Mouse (Mus musculus) lung, embryonic 14.5 days (tissue): ENCODE results near the gene Ppp1r10. TPM values are rescaled to one million over a fixed set of nuclear protein-coding genes. Genes with fewer than 3 reads are reported as not detected.

Source experiments
- ATAC-seq: fragments of 200-750 bp; cut with Nextera tagmentation; 2 replicates; pipeline ENCODE4 v1.8.0; 2017; ENCODE audit warnings: mild to moderate bottlenecking, moderate TSS enrichment, moderate library complexity; ENCODE audit not compliant: insufficient read depth
- DNase-seq: peaks from one replicate; pipeline ENCODE4 v3.0.0-alpha.2; 2015
- H3K27ac ChIP-seq: fragments of 300-500 bp; sonication (generic); 2 replicates; pipeline ENCODE4 v1.5.1; 2014; ENCODE audit warnings: low read depth, mild to moderate bottlenecking, moderate library complexity
- H3K27me3 ChIP-seq: fragments of 300-500 bp; sonication (generic); 2 replicates; pipeline ENCODE4 v1.6.1; 2014; ENCODE audit warnings: low read length, control low read depth; ENCODE audit not compliant: insufficient read depth
- H3K36me3 ChIP-seq: fragments of 300-500 bp; sonication (generic); 2 replicates; pipeline ENCODE4 v1.6.1; 2014; ENCODE audit warnings: control low read depth; ENCODE audit not compliant: insufficient read depth
- H3K4me1 ChIP-seq: fragments of 300-500 bp; sonication (generic); 2 replicates; pipeline ENCODE4 v1.6.1; 2014; ENCODE audit warnings: antibody characterized with exemption, control low read depth; ENCODE audit not compliant: insufficient read depth
- H3K4me2 ChIP-seq: fragments of 300-500 bp; sonication (generic); 2 replicates; pipeline ENCODE4 v1.6.1; 2014; ENCODE audit warnings: mild to moderate bottlenecking
- H3K4me3 ChIP-seq: fragments of 300-500 bp; sonication (generic); 2 replicates; pipeline ENCODE4 v1.5.1; 2014; ENCODE audit warnings: low read depth, low read length
- H3K9ac ChIP-seq: fragments of 300-500 bp; sonication (generic); 2 replicates; pipeline ENCODE4 v1.6.1; 2014
- H3K9me3 ChIP-seq: fragments of 300-500 bp; sonication (generic); 2 replicates; pipeline ENCODE4 v1.6.1; 2016; ENCODE audit warnings: low read depth, low read length, control low read depth
- CTCF ChIP-seq: IDR thresholded peaks from 2 replicates; pipeline ENCODE4 v1.5.1; 2016; ENCODE audit warnings: antibody characterized with exemption, low read depth
- WGBS: fragments of 180-500 bp; shearing (Covaris S2); extraction: QIAGEN DNeasy Blood & Tissue Kit; methylation state at CpG from one replicate; pipeline ENCODE4 v1.1.7; 2014; 5-methylcytosine and 5-hydroxymethylcytosine counted together
- polyA plus RNA-seq: library from polyadenylated mRNA; unstranded; fragments of >200 nt; fragmentation: Nextera tagmentation; extraction: Ambion mirVana; gene quantifications from 2 replicates; pipeline ENCODE4 v1.2.1, GENCODE M21; 2014

The Ppp1r10 gene
- polyA plus RNA-seq, 1 experiment from 2014 or later = 36.3 TPM

DNA sequence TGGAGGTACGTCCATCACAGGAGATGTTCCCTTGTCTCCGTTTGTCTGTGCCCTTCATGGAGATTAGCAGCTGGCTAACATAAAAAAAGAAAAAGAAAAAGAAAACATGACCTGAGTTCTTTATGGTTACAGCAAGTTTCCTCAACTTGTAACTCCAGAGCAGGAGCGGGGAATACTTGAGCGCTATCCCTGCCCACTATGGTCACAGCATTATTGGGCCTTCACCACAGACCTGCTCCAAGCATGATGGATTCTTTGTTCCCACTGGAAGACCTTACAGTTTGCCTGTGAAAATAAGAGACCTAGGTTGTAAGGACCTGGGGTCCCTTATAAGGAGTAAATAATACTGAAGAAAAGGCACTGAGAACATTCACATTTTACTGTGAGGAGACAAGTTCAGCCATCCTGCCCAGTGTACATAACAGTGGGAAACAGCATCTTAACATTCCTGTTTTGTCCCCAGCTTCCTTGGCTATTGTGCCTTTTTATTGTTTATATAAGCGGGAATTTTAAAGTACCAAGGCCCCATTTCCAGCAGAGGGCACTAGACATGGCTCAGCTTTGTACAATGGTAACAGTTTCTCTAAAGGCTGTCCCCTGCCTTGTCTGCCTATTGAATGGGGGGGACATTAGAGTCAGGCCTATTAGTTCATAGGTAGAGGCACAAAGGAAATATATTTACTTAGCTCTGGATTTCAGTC is 4.8 kb downstream of the Ppp1r10 start:
- peaks cover 46% of the 10 kb centered on the region for H3K36me3 ChIP-seq
- H3K4me1 ChIP-seq = peaks cover 11% of the 10 kb centered on the region
- ATAC-seq = no peak
- no peak overlapping the region for H3K9ac ChIP-seq
- H3K9me3 ChIP-seq = no peaks in the 10 kb centered on the region
- H3K27me3 ChIP-seq = no peaks in the 10 kb centered on the region
- WGBS = 60% methylated on average over 5 of the region's 5 CpGs
- H3K4me2 ChIP-seq = peak overlapping the region; percentile 100; the same call in 1 of the 2 replicates
- peak; percentile 87 for DNase-seq
- peak overlapping the region; percentile 99 for H3K27ac ChIP-seq
- no peak overlapping the region for H3K4me3 ChIP-seq
- TF ChIP-seq CTCF = peak; percentile 72

- H3K27me3 ChIP-seq = no peaks in the 10 kb centered on the region
- no peak overlapping the region for H3K9ac ChIP-seq
- peaks cover 11% of the 10 kb centered on the region for H3K4me1 ChIP-seq
- H3K4me2 ChIP-seq = no peak overlapping the region
- no peak overlapping the region for H3K27ac ChIP-seq
- no peak for DNase-seq
- no peak overlapping the region for H3K4me3 ChIP-seq
- 76% methylated on average over 4 of the region's 4 CpGs for WGBS
- no peaks in the 10 kb centered on the region for H3K9me3 ChIP-seq
- peaks cover 53% of the 10 kb centered on the region for H3K36me3 ChIP-seq
- ATAC-seq = no peak
- no peak for TF ChIP-seq CTCF
These were observed 5.5 kb downstream of the Ppp1r10 start for GRCm38 (mm10) chr17:35921710-35922109.

- 84% methylated on average over 3 of the region's 3 CpGs for WGBS
- Histone ChIP-seq H3K4me2 (no peak overlapping the region), H3K9ac (no peak overlapping the region), H3K27me3 (no peaks in the 10 kb centered on the region), H3K27ac (no peak overlapping the region), H3K4me1 (peaks cover 11% of the 10 kb centered on the region), H3K4me3 (no peak overlapping the region), H3K9me3 (no peaks in the 10 kb centered on the region), H3K36me3 (peaks cover 54% of the 10 kb centered on the region)
- TF ChIP-seq CTCF = no peak
- ATAC-seq = no peak
- no peak for DNase-seq
These were observed 6.3 kb downstream of the Ppp1r10 start for GRCm38 (mm10) chr17:35922566-35922965.

- peaks cover 58% of the 10 kb centered on the region for H3K36me3 ChIP-seq
- 91% methylated on average over 4 of the region's 4 CpGs for whole genome bisulfite sequencing
- no peak overlapping the region for H3K9ac ChIP-seq
- DNase-seq = no peak
- H3K27me3 ChIP-seq = no peaks in the 10 kb centered on the region
- H3K9me3 ChIP-seq = no peaks in the 10 kb centered on the region
- H3K4me3 ChIP-seq = no peak overlapping the region
- no peak overlapping the region for H3K4me2 ChIP-seq
- no peak for ATAC-seq
- no peak for TF ChIP-seq CTCF
- no peak overlapping the region for H3K27ac ChIP-seq
- peaks cover 11% of the 10 kb centered on the region for H3K4me1 ChIP-seq
These were observed 7.0 kb downstream of the Ppp1r10 start for GRCm38 (mm10) chr17:35923281-35923680.

GRCm38 (mm10) chr17:35927471-35927870 is 11.2 kb downstream of the Ppp1r10 start:
- no peak overlapping the region for H3K9ac ChIP-seq
- no peaks in the 10 kb centered on the region for H3K9me3 ChIP-seq
- no peak for DNase-seq
- H3K27ac ChIP-seq = no peak overlapping the region
- H3K36me3 ChIP-seq = peaks cover 80% of the 10 kb centered on the region
- no peak for ATAC-seq
- 28% methylated on average over 1 of the region's 1 CpGs for WGBS
- H3K27me3 ChIP-seq = no peaks in the 10 kb centered on the region
- H3K4me1 ChIP-seq = no peaks in the 10 kb centered on the region
- TF ChIP-seq CTCF = no peak
- H3K4me2 ChIP-seq = no peak overlapping the region
- H3K4me3 ChIP-seq = no peak overlapping the region

- no peak for DNase-seq
- Histone ChIP-seq H3K4me1 (no peaks in the 10 kb centered on the region), H3K9me3 (no peaks in the 10 kb centered on the region), H3K27me3 (no peaks in the 10 kb centered on the region), H3K27ac (no peak overlapping the region), H3K9ac (no peak overlapping the region), H3K36me3 (peaks cover 68% of the 10 kb centered on the region), H3K4me2 (no peak overlapping the region), H3K4me3 (no peak overlapping the region)
- no peak for TF ChIP-seq CTCF
- 87% methylated on average over 2 of the region's 2 CpGs for WGBS
- ATAC-seq = no peak
These were observed 13.3 kb downstream of the Ppp1r10 start for GRCm38 (mm10) chr17:35929534-35929933.

DNA sequence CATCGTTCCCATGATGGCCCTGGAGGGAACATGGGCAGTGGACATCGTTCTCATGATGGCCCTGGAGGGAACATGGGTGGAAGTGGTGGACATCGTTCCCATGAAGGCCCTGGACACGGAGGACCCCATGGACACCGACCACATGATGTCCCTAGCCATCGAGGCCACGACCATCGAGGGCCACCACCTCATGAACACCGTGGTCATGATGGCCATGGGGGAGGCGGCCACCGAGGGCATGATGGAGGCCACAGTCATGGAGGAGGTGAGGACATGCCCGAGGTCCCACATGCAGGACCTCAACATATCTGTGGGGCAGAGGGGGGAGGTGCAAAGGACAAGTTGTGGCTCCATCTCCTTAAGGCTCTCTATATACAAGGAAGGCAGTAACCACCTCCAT is 14.4 kb downstream of the Ppp1r10 start:
- no peaks in the 10 kb centered on the region for H3K4me1 ChIP-seq
- H3K27ac ChIP-seq = no peak overlapping the region
- no peak overlapping the region for H3K4me3 ChIP-seq
- DNase-seq (no peak), ATAC-seq (0 out of 2 replicates have a peak, but pooled peaks have one; percentile 39)
- no peaks in the 10 kb centered on the region for H3K9me3 ChIP-seq
- no peak overlapping the region for H3K4me2 ChIP-seq
- WGBS = 95% methylated on average over 12 of the region's 12 CpGs
- H3K27me3 ChIP-seq = no peaks in the 10 kb centered on the region
- TF ChIP-seq CTCF = no peak
- no peak overlapping the region for H3K9ac ChIP-seq
- H3K36me3 ChIP-seq = peaks cover 57% of the 10 kb centered on the region
